Mouse (Mus musculus) erythroblast, adult 5-6 weeks (primary cell): ENCODE results near the gene Rasal1. TPM values are rescaled to one million over a fixed set of nuclear protein-coding genes. Genes with fewer than 3 reads are reported as not detected.
A peak's percentile ranks its signal among the peaks of the same experiment; 100 is the strongest.

Source experiments
- ATAC-seq: replicated peaks from 2 replicates; pipeline ENCODE4 v1.8.0; 2016; ENCODE audit warnings: moderate number of reproducible peaks, mild to moderate bottlenecking, moderate TSS enrichment, inconsistent platforms; ENCODE audit not compliant: poor library complexity, low FRiP score, severe bottlenecking
- total RNA-seq, 2 experiments: library from RNA; stranded (forward) in 1 of 2; stranded (reverse) in 1 of 2; fragments of 150-400 nt in 1 of 2; fragments of 200-764, 138-1000 nt in 1 of 2; gene quantifications; 2 replicates each; pipeline versions ENCODE4 v1.2.3 to v1.2.4; 2015 to 2017; ENCODE audit warnings: low replicate concordance in 2 of 2

Gene Rasal1
- not detected in 2 replicates for total RNA-seq (2015; ENCODE audit: low replicate concordance)
- total RNA-seq (2017; ENCODE audit: low replicate concordance): not detected in 2 replicates

DNA sequence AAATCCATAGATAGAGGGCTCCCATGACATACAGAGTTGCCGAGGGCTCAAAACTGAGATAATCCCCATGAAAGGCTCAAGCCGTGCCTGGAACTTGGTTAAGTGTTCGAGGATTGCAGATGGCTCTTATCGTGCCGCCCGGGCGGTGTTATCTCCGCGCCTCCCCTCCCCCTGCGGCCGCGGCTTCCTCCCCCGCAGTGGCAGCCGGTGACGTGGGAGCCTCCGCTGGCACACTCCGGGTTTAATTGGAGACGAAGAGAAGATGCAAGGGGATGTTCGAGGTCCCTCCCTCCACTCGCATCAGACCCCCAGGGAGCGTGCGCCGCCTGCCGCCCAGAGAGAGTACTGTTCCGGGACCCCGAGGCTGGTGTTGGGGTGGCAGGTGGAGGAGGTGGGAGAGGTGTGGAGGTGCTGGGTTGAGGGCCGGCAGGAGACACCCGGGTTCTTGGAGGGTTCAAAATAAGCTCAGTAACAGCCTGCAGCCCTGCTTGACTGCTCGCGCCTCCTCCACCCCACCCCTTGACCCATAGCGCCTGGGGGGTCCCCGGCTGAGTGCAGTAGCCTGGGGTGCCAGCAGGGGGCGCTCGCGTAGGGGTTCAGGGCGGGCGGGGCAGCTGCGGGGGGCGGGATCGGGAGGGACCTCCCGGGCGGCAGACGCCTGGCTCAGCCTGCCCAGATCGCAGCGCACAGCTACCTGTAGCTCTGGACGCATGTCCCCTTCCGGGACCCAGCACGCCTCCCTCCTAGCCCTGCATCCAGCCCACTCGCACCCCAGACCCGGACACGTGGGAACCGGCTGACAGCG lies at the start of gene Rasal1:
TSS of gene Rasal1 (plus strand) at position 244 of the 805 bp plus-strand sequence.
- ATAC-seq: peak; percentile 41

DNA sequence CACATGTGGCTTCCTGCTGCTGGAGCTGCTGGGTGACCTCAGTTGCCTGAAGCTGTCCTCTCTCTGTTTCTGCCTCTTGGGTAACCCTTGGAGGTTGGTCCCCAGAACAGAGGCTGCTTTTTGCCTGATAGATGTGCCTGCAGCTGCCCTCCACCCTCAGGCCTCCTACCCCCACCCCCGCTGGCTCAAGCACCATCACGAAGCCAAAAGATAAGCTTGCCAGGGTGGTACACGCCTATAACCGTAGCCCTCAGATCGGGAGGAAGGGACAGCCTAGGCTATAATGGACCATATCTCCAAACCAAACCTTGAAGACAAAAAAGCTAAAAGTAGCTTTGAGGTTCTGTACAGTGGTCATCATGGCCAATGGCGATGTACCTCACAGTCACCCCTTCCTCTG lies 49.0 kb upstream of the Rasal1 start:
- ATAC-seq: peak; percentile 79

DNA sequence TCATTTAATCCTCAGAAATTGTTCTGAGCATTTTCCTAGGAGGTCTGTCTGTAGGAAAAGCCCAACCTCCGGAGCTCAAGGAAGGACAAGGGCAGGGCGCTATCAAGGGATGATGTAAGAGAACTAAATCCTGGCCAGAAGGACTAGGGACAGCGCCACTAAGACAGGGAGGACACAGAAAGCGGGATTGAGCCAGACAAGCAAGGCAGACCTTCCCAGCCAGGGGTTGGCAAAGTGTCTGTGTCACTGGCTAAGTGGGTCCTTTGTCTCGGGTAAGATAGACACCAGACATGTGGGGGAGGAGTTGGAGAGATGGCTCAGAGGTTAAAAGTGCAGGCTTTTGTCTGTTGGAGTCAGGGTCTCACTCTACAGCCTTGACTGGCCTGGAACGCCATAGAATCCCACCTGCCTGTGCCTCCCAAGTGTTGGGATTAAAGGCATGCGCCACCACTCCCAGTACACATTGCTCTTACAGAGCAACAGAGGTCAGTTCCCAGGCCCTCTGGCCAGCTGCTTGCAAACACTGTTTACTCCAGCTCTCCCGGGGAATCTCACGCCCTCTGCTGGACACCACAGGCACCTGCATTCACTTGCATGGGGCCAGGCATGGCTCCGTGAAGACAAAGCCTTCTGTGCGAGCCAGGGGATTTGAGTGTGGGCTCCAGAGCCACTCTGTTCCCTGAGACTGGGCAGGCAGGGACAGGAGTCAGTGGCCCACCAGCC lies 47.5 kb upstream of the Rasal1 start:
- peak; percentile 58 for ATAC-seq

DNA sequence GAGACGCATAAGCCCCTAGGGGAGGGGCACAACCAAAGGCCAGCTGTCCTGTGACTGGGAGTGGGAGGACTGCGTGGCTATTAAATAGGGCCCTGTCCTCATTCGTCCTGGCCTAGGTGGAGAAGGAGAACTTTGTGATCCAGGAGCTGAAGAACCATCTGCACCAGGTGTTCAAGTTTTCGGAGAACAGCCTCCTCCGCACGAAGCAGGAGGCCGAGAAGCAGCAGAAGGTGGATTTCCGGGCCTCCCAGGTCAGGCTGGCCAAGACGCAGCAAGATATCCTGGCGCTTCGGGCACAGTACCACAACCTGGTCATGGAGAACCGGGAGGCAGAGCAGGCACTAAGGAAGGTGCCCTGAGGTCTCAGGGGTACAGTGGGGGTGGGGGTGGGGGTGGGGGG lies 46.4 kb upstream of the Rasal1 start:
- ATAC-seq: no peak

DNA sequence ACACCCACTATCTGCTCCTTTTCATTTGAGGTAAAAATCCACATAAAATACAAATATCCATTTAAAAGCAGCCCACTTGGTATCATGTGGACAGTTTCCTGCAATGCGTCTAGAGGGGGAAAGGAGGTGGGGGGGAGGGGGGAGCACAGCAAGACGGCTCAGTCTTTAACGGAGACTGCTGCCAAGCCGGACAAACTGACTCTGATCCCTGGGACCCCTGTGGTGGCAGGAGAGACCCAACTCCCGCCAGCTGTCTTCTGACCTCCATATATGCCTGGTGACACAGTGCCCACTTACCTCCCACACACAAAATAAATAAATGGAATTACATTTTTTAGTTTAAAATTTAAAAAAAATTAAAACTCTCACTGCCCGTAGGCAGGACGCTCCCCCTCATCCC lies 45.1 kb upstream of the Rasal1 start:
- no peak for ATAC-seq

DNA sequence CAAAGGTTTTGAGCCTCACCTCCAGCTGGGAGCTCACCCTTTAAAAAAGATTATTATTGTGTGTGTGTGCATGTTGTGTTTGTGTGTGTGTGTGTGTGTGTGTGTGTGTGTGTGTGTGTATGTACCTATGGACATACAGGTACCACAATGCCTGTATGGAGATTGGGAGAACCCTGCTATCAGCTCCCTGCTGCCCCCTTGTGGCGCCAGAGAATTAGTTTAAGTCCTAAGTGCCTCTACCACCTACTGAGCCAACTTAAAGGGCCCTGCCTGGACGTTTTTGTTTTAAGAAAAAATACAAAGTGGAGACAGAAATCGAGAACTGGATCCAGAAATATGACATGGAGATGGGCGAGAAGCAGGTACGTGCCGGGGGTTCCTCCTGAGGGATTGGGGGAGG lies 43.8 kb upstream of the Rasal1 start:
- peak; percentile 42; the same call in 1 of the 2 replicates for ATAC-seq

DNA sequence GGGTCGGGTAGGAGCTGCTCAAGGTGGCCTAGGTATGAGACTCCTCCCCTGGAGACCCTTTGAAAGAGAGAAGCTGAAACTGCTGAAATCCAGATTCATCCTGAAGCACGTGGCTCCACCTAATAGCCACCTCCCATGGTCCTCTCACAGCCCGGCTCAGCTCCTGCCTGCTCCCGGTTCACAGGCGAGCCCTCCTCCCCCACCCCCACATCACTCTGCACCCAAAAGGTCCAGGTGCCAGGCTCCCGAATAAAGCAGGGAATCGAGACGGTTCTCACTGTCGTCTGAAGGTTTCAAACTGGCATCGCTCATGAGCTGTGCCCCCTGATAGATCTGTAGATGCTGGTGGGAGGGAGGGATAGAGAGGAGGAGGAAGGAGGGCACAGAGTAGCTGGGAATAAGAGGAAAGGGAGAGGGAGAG lies 43.4 kb upstream of the Rasal1 start:
- ATAC-seq: no peak

DNA sequence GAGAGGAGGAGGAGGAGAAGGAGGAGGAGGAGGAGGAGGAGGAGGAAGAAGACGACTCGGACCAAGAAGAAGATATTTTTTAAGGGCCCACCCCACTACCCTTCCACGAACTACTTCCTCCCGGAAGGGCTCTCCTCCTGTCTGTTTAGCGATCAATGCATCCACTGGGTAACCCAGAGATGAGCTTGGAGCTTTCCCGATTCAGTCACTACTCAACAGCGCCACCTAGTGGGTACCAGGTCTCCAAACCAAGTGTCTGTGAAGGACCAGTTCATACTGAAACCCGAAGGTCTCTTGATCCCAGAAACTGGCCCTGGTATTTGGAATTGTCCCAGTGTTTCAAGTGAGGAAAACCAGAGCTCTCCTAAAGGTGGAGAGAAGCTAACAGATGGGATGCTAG lies 42.9 kb upstream of the Rasal1 start:
- peak; percentile 70 for ATAC-seq

DNA sequence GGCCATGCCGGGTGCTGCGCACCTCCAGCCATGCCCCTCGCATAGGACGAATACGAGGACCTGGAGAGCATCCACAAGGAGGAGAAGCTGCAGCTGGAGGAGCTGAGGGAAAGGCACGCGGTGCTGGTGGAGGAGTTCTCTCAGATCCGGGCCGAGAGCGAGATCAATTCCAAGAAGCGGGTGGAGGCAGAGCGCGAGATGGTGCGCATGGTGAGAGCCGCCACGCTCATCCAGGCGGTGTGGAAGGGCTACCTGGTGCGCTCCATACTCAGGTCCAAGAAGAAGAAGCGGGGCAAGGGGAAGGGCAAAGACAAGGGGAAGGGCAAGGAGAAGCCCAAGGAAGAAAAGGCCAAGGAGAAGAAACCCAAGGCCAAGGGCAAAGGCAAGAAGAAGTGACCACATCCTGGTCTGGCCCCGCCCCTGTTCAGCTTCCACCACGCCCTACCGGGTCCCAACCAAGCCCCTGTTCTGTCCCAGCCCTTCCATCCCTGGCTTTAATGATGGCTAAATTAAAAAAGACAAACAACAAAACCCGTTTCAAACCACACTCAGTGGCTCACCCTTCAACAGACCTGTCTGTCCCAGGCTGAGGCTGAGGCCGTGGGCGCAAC lies 41.9 kb upstream of the Rasal1 start:
- ATAC-seq: no peak

DNA sequence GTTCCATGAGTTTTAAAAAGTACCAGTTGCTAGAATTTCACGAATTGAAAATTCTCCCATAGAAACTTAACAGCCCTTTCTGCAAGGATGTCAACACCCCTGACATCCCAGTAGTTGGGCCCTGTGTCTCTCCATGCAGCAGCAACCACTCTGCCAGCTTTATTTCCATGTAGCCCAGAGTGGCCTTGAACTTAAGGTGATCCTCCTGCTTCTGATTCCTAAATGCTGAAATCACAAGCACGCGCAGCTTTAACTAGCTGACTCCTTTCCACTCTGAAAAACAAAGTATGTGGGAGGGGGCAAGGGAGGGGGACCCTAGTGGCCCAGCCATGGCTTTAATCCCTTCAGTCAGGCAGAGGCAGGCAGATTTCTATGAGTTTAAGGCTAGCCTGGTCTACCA lies 41.3 kb upstream of the Rasal1 start:
- no peak for ATAC-seq

DNA sequence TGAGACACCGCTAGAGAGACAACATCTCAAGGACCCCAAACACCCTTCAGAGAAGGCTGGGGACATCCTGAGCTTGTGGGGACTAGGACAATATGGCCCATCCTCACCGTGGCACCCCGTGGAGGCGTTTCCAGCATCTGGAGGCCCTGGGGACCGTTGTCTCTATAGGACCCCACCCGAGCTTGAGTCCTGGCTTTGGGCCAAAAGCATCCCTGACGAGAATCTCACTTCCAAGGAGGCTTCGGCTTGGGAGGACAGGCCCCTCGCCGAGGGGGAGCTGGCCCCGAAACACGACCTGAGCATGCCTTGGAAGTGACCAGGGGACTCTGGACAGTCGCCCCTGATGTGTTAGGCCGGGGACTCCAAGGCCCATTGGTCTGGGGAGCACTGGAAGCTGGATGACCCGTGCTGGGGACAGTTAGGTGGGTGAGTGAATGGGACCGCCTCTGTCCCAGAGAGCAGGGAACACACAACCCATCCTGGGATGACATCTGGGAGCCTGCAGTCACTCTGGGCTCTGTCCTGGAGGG lies 39.3 kb upstream of the Rasal1 start:
- no peak for ATAC-seq

DNA sequence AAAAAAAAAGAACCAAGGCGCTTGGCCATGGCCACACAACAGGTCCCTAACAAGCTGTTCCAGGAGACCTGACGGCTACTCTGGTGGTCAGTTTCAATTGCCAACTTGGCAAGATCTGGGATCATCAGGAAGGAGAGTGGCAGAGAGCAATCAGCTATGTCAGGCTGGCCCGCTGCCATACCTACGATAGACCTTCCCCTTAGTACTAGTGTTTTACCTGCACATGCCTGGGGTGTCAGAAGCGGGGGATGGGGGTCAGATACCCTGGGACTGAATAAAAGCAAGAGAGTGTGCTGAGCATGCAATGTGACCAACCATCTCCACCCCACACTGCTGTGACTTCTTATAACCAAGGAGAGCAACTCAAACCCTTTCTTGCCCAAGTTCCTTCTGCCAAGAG lies 37.7 kb upstream of the Rasal1 start:
- no peak for ATAC-seq

DNA sequence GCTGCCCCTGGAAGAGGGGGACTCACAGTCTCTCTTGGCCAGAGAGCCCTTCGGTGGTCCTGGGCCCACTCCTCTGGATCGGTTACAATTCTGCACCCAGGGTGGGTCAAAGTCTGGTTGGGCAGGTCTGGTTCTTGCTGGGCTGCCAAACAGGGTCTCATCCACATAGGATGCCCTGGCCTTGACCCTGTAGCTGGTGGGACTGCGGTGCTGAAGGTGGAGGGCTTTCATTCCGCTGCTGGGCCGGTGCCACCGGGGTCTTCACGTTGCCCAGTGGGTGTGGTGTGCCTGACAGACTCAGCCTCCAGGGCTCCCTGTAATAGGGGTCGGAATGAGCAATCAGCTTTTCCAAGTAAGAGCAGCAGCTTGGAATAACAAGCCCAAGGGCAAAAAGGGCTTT lies 37.2 kb upstream of the Rasal1 start:
- no peak for ATAC-seq

DNA sequence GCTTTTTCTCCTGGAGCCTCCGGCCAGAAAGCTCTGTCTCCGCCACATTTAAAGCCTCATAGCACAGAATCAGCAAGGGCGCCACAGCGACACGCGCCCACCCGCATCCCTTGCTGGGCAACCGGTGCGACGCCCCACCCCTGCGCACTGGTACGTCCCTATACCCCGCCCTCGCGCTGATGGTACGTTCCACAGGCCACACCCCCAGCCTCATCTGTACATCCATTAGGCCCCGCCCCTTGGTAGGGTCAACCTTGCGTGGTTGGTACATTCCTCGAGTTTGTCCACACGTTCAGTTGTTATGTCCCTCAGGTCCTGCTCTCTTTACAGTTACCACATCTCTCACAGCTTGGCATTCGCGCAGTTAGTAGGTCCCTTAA lies 36.2 kb upstream of the Rasal1 start, which contains the start of the genes Rita1 and Ddx54:
TSS of gene Rita1 (minus strand) at position 148 of the 380 bp plus-strand sequence.
TSS of gene Ddx54 (plus strand) at position 298 of the 380 bp plus-strand sequence.
- peak; percentile 79 for ATAC-seq

DNA sequence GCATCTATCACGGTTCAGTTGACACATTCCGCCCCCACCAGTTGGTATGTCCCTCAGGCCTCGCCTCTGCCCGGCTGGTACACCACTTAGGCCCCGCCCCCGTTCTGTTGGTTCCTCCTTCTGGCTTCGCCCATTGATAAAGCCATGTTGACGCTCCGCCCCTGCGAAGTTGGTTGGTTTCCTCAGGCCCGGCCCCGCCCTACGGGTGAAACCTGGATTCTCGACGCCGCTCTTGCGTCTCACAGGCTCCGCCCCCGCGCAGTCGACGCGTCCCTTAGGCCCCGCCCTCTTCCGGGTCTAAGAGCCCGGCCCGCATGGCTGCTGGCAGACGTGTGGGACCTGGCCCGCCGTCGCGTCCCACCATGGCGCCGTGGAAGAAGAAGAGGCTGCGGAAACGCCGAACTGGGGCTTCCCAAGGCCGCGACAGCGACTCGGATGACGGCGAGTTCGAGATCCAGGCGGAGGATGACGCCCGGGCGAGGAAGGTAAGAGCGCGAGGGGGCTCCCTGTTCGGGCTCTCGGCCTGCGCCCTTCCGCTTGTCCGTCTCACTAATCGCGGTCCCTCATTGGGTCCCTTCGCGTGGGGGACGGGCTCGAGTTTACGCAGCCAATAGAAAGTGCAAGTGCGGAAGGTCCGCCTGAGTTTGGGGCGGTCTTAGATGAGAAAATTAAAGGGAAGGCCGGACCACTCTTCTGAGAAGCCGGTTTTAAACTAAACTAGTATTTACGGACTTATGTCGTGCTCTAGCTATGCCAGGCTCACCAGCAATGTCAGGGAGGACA lies 35.6 kb upstream of the Rasal1 start:
- peak; percentile 86 for ATAC-seq

DNA sequence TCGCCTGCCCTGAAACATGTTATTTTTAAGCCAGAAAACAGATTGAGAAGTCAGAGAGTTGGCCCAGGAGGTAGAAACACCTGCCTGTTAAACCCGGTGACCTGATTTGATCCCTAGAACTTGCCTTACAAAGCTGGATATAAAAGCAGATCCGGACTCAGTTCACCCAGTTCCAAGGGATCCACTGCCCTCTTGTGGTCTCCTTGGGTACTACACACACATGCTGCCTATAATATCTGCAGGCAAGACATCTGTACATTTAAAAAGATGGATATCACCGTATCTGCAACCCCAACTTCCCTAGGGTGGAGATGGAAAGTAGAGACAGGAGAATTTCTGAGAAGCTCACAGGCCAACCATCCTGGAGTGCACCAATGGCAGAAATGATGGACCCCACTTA lies 32.7 kb upstream of the Rasal1 start:
- no peak for ATAC-seq

DNA sequence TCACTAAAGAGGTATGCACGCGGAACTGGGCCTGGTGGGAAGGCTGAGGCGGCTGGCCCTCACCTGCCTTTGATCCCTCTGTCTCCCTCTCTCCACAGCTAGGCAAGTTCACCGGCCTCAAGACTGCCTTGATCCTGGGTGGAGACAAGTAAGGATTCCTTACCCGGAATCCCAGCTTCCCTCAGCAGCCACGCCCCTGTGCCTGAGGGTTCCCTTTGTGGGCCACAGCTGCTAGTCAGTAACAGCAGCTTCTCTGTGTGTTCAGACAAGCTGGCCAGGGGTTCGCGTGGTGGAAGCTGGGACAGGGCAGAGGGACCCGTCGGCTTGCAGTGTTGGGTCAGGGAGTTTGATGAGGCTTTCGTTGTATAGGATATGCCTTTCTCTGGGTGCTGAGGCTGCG lies 29.8 kb upstream of the Rasal1 start:
- ATAC-seq: no peak

DNA sequence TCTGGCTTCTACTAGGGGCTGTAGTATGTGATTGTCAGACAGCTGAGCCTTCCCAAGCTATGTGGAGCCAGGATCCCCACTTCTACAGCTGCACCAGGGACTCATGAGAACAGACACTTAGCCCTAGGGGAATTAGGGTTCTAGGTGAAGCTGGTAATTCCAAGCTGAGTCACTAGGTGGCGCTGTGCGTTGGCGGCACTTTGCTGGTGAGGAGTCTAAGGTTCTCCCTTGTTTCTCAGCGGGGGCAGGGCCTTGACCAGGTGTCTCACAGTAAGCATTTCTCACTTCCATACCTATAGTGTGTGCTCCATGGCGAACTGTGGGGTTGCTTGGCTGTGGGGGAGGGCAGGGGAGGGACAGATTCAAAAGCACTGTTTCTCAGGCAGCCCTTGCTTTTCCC lies 29.4 kb upstream of the Rasal1 start:
- ATAC-seq: 0 out of 2 replicates have a peak, but pooled peaks have one; percentile 44

DNA sequence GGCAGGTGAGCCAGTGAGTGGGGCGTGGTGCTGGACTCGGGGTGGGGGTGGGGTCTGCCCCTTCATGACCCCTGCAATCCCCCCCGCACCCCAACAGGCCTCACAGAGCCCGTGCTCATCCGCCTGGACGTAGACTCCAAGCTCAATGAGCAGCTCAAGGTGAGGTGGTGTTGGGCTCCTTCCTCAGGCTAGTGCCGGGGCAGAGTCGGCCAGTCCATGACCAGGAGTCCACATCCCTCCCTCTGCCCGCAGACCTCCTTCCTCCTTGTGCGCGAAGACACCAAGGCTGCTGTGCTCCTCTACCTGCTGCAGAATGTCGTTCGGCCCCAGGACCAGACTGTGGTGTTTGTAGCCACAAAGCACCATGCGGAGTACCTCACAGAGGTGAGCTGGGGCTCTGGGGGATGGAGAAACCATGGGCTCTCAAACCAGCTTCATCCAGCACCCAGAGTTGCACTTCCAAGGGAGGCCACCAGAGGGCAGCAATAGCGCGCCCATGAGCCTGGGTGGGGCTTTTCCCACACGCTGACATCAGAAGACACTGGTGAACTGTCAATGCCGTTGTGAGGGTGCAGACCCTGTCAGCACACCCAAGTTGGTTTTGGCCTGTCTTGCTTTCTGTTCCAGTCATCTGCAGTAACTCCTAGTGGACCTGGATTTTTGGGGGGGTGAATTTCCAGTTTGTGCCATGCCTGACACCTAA lies 28.1 kb upstream of the Rasal1 start:
- peak; percentile 63 for ATAC-seq
